Mouse (Mus musculus): ENCODE measurements at regions not wholly inside any gene's neighbourhood (a gene's known extent, or its start where the extent isn't known, plus 50 kb on each side); places are given as distances from the start of the nearest gene placed in this dataset.

- TF ChIP-seq POLR2A (IDR thresholded peaks at IDR 0.05; ENCODE audit: borderline replicate concordance, extremely low read depth, insufficient read depth, insufficient read length, poor library complexity, severe bottlenecking) (no peak), CTCF (IDR thresholded peaks at IDR 0.05; ENCODE audit: borderline replicate concordance, extremely low read depth, insufficient read depth, insufficient read length) (no peak)
- peak; percentile 5 for DNase-seq (ENCODE audit: low read depth)
Measured at GRCm38 (mm10) chr8:89823631-89824030, 524.5 kb downstream of the Tox3 start.

- no peak for DNase-seq (ENCODE audit: low read depth)
- TF ChIP-seq POLR2A (IDR thresholded peaks at IDR 0.05; ENCODE audit: borderline replicate concordance, extremely low read depth, insufficient read depth, insufficient read length, poor library complexity, severe bottlenecking) (no peak), CTCF (IDR thresholded peaks at IDR 0.05; ENCODE audit: borderline replicate concordance, extremely low read depth, insufficient read depth, insufficient read length) (no peak)
Measured at GRCm38 (mm10) chr8:89812036-89812711, 536.0 kb downstream of the Tox3 start.

GRCm38 (mm10) chr8:89788296-89788695, 559.8 kb downstream of the Tox3 start:
- TF ChIP-seq CTCF (IDR thresholded peaks at IDR 0.05; ENCODE audit: borderline replicate concordance, extremely low read depth, insufficient read depth, insufficient read length) (no peak), POLR2A (IDR thresholded peaks at IDR 0.05; ENCODE audit: borderline replicate concordance, extremely low read depth, insufficient read depth, insufficient read length, poor library complexity, severe bottlenecking) (no peak)
- DNase-seq (ENCODE audit: low read depth) = peak; percentile 24

GRCm38 (mm10) chr8:89787050-89787905, 560.9 kb downstream of the Tox3 start:
- no peak for TF ChIP-seq CTCF (IDR thresholded peaks at IDR 0.05; ENCODE audit: borderline replicate concordance, extremely low read depth, insufficient read depth, insufficient read length)
- no peak for TF ChIP-seq POLR2A (IDR thresholded peaks at IDR 0.05; ENCODE audit: borderline replicate concordance, extremely low read depth, insufficient read depth, insufficient read length, poor library complexity, severe bottlenecking)
- DNase-seq (ENCODE audit: low read depth) = peak; percentile 79

GRCm38 (mm10) chr8:89785011-89785410, 563.1 kb downstream of the Tox3 start:
- TF ChIP-seq POLR2A (IDR thresholded peaks at IDR 0.05; ENCODE audit: borderline replicate concordance, extremely low read depth, insufficient read depth, insufficient read length, poor library complexity, severe bottlenecking) (no peak), CTCF (IDR thresholded peaks at IDR 0.05; ENCODE audit: borderline replicate concordance, extremely low read depth, insufficient read depth, insufficient read length) (peak; percentile 84; the same call in 1 of the 2 replicates)
- DNase-seq (ENCODE audit: low read depth) = peak; percentile 90

- no peak for DNase-seq (ENCODE audit: low read depth)
- TF ChIP-seq CTCF (IDR thresholded peaks at IDR 0.05; ENCODE audit: borderline replicate concordance, extremely low read depth, insufficient read depth, insufficient read length) (no peak), POLR2A (IDR thresholded peaks at IDR 0.05; ENCODE audit: borderline replicate concordance, extremely low read depth, insufficient read depth, insufficient read length, poor library complexity, severe bottlenecking) (no peak)
Measured at GRCm38 (mm10) chr8:89783311-89783710, 564.8 kb downstream of the Tox3 start.

- TF ChIP-seq CTCF (IDR thresholded peaks at IDR 0.05; ENCODE audit: borderline replicate concordance, extremely low read depth, insufficient read depth, insufficient read length) (no peak), POLR2A (IDR thresholded peaks at IDR 0.05; ENCODE audit: borderline replicate concordance, extremely low read depth, insufficient read depth, insufficient read length, poor library complexity, severe bottlenecking) (no peak)
- DNase-seq (ENCODE audit: low read depth) = no peak
Measured at GRCm38 (mm10) chr8:89766387-89766786, 581.8 kb downstream of the Tox3 start.

GRCm38 (mm10) chr8:89759531-89759930, 588.6 kb downstream of the Tox3 start:
- no peak for TF ChIP-seq CTCF (IDR thresholded peaks at IDR 0.05; ENCODE audit: borderline replicate concordance, extremely low read depth, insufficient read depth, insufficient read length)
- TF ChIP-seq POLR2A (IDR thresholded peaks at IDR 0.05; ENCODE audit: borderline replicate concordance, extremely low read depth, insufficient read depth, insufficient read length, poor library complexity, severe bottlenecking) = no peak
- DNase-seq (ENCODE audit: low read depth) = no peak

GRCm38 (mm10) chr8:89758695-89759094, 589.4 kb downstream of the Tox3 start:
- DNase-seq (ENCODE audit: low read depth) = peak; percentile 81
- no peak for TF ChIP-seq POLR2A (IDR thresholded peaks at IDR 0.05; ENCODE audit: borderline replicate concordance, extremely low read depth, insufficient read depth, insufficient read length, poor library complexity, severe bottlenecking)
- no peak for TF ChIP-seq CTCF (IDR thresholded peaks at IDR 0.05; ENCODE audit: borderline replicate concordance, extremely low read depth, insufficient read depth, insufficient read length)

- TF ChIP-seq CTCF (IDR thresholded peaks at IDR 0.05; ENCODE audit: borderline replicate concordance, extremely low read depth, insufficient read depth, insufficient read length) (no peak), POLR2A (IDR thresholded peaks at IDR 0.05; ENCODE audit: borderline replicate concordance, extremely low read depth, insufficient read depth, insufficient read length, poor library complexity, severe bottlenecking) (no peak)
- DNase-seq (ENCODE audit: low read depth) = peak; percentile 84
Measured at GRCm38 (mm10) chr8:89755951-89756350, 592.2 kb downstream of the Tox3 start.

GRCm38 (mm10) chr8:89751201-89751600, 596.9 kb downstream of the Tox3 start:
- DNase-seq (ENCODE audit: low read depth) = no peak
- no peak for TF ChIP-seq CTCF (IDR thresholded peaks at IDR 0.05; ENCODE audit: borderline replicate concordance, extremely low read depth, insufficient read depth, insufficient read length)
- TF ChIP-seq POLR2A (IDR thresholded peaks at IDR 0.05; ENCODE audit: borderline replicate concordance, extremely low read depth, insufficient read depth, insufficient read length, poor library complexity, severe bottlenecking) = no peak
